Mouse (Mus musculus): ENCODE measurements around the gene Flt4.

- TF ChIP-seq CTCF (IDR thresholded peaks at IDR 0.05; ENCODE audit: extremely low read depth, insufficient read depth, low read length) (no peak), POLR2A (IDR thresholded peaks at IDR 0.05; ENCODE audit: extremely low read depth, insufficient read depth, low read length) (no peak)
These were observed 17.7 kb downstream of the Flt4 start for GRCm38 (mm10) chr11:49626748-49627147.

Data from cortical plate, adult 2 months (tissue).